Mouse (Mus musculus): Measurements from ENCODE around the gene Cbfa2t3. TPM values are rescaled to one million over a fixed set of nuclear protein-coding genes. Genes with fewer than 3 reads are reported as not detected.
A peak's percentile ranks its signal among the peaks of the same experiment; 100 is the strongest.

Gene Cbfa2t3
- 10.4 and 11.5 TPM in 2 replicates for polyA plus RNA-seq (2014; fragmentation: Nextera tagmentation; extraction: Ambion mirVana)

DNA sequence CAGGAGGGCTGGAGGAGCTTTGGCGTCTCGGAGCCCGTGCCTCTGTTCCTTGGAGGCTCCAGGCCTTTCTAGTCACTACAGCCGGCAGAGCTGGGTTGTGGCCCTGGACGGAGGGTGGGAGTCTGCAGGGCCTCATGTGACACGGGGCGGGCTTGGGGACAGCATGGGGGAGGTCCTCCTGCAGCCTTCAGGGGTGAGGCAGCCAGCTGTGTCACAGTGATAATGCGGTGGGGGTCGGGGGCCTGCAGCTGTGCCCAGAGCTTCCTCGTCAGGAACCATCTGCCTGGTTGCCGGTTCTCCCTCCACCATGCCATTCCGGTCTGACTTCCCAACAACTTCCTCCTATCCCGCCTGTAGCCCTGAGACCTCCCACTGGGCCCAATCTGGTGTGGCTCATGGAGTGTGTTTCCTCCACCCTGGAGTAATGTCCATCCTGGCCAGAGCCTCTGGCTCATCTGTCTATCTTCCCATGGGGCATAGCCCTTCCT, at the start of gene Cbfa2t3:
Gene Cbfa2t3, minus strand, starts transcription at position 105 of the 488 bp plus-strand sequence.
- Histone ChIP-seq H3K27me3 (replicated peaks; ENCODE audit: control insufficient read depth, insufficient read depth, low read length) (0 out of 2 replicates have a peak, but pooled peaks cover 2% of the 10 kb centered on the region), H3K27ac (ENCODE audit: low read depth, low read length) (0 out of 2 replicates have a peak within 1 kb of the TSS, but pooled peaks have one; percentile 5), H3K4me1 (ENCODE audit: control insufficient read depth, insufficient read depth, low read length) (no peaks in the 10 kb centered on the region), H3K9ac (ENCODE audit: low read length) (no peak within 1 kb of the TSS), H3K4me2 (ENCODE audit: low read length) (no peak within 1 kb of the TSS), H3K4me3 (ENCODE audit: low read depth, low read length) (no peak within 1 kb of the TSS), H3K9me3 (replicated peaks; ENCODE audit: control insufficient read depth, low read length) (no peaks in the 10 kb centered on the region), H3K36me3 (ENCODE audit: control insufficient read depth, insufficient read depth, low read length) (no peaks in the 10 kb centered on the region)
- 57% methylated on average over 13 of the region's 13 CpGs for WGBS
- ATAC-seq (no peak), DNase-seq (ENCODE audit: low spot score) (no peak)

GRCm38 (mm10) chr8:122747825-122748224, 48.9 kb upstream of the Cbfa2t3 start:
- WGBS: 75% methylated on average over 1 of the region's 1 CpGs
- Histone ChIP-seq H3K4me3 (ENCODE audit: low read depth, low read length) (no peak overlapping the region), H3K27me3 (replicated peaks; ENCODE audit: control insufficient read depth, insufficient read depth, low read length) (no peaks in the 10 kb centered on the region), H3K9ac (ENCODE audit: low read length) (no peak overlapping the region), H3K36me3 (ENCODE audit: control insufficient read depth, insufficient read depth, low read length) (no peaks in the 10 kb centered on the region), H3K27ac (ENCODE audit: low read depth, low read length) (no peak overlapping the region), H3K4me1 (ENCODE audit: control insufficient read depth, insufficient read depth, low read length) (peaks cover 85% of the 10 kb centered on the region), H3K9me3 (replicated peaks; ENCODE audit: control insufficient read depth, low read length) (no peaks in the 10 kb centered on the region), H3K4me2 (ENCODE audit: low read length) (no peak overlapping the region)
- ATAC-seq (no peak), DNase-seq (ENCODE audit: low spot score) (no peak)

DNA sequence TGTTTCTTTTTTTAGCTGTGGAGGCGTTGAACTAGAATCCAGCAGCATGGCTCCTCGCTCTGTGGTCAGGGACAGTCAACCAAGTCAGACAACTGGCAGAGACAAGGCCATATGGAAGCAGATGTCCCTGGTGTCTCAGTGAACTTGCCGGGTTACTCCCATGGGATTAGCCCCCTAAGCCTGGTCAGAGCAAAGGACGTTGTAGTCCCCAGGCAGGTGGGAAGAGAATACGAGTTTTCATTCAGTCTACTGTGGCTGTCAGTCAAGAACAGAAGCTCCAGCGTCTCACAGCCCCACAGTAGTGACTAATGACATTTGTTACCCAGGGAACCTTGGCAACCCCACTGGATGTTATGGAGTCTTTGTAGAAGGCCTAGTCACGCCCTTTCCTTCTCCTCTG, 47.5 kb upstream of the Cbfa2t3 start:
- Histone ChIP-seq H3K4me1 (ENCODE audit: control insufficient read depth, insufficient read depth, low read length) (peaks cover 86% of the 10 kb centered on the region), H3K9me3 (replicated peaks; ENCODE audit: control insufficient read depth, low read length) (no peaks in the 10 kb centered on the region), H3K36me3 (ENCODE audit: control insufficient read depth, insufficient read depth, low read length) (no peaks in the 10 kb centered on the region), H3K9ac (ENCODE audit: low read length) (no peak overlapping the region), H3K4me3 (ENCODE audit: low read depth, low read length) (no peak overlapping the region), H3K27me3 (replicated peaks; ENCODE audit: control insufficient read depth, insufficient read depth, low read length) (no peaks in the 10 kb centered on the region), H3K4me2 (ENCODE audit: low read length) (no peak overlapping the region), H3K27ac (ENCODE audit: low read depth, low read length) (peak overlapping the region; percentile 98)
- no peak for ATAC-seq
- 44% methylated on average over 7 of the region's 7 CpGs for WGBS
- no peak for DNase-seq (ENCODE audit: low spot score)

GRCm38 (mm10) chr8:122745750-122746275, 46.9 kb upstream of the Cbfa2t3 start:
- 3% methylated on average over 16 of the region's 16 CpGs for WGBS
- Histone ChIP-seq H3K4me3 (ENCODE audit: low read depth, low read length) (no peak overlapping the region), H3K27ac (ENCODE audit: low read depth, low read length) (peak overlapping the region; percentile 98), H3K27me3 (replicated peaks; ENCODE audit: control insufficient read depth, insufficient read depth, low read length) (no peaks in the 10 kb centered on the region), H3K4me2 (ENCODE audit: low read length) (peak overlapping the region; percentile 43), H3K9me3 (replicated peaks; ENCODE audit: control insufficient read depth, low read length) (no peaks in the 10 kb centered on the region), H3K9ac (ENCODE audit: low read length) (peak overlapping the region; percentile 49), H3K36me3 (ENCODE audit: control insufficient read depth, insufficient read depth, low read length) (no peaks in the 10 kb centered on the region), H3K4me1 (ENCODE audit: control insufficient read depth, insufficient read depth, low read length) (peaks cover 82% of the 10 kb centered on the region)
- DNase-seq (ENCODE audit: low spot score): peak; percentile 85
- peak; percentile 78 for ATAC-seq

DNA sequence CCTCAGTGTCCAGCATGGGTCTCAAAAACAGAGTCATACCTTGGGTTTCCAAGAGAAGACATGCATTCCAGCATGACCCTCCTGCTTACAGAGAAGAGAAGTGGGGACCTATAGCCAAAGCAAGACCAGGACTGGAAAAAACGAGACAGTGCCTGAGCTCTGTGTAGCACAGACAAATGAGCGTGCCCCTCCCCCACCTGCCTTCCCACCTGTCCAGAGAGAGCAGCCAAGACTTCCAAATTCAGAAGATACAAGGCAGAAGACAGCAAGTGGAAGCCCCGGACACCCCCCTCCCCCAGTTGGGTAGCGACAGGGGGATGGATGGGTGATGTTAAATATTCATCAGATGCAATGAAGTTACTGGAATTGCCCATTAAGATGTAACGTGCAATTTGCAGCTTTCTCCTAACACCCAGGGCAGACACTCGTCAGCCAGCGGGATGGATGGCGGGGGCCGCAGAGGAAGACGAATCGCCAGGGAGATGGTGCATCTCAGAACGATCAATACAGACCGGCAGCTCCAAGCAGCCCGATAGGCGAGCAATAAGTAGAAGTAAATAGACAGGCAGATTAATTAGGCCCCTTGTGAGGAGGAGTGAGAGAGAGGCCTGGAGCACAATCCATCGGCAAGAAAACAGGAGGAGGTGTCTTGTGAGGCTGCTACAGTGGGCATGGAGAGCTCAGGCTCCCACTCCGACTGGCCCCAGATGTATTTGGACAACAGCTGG, 46.3 kb upstream of the Cbfa2t3 start:
- H3K4me1 ChIP-seq (ENCODE audit: control insufficient read depth, insufficient read depth, low read length): peaks cover 75% of the 10 kb centered on the region
- peak overlapping the region; percentile 98 for H3K27ac ChIP-seq (ENCODE audit: low read depth, low read length)
- no peak overlapping the region for H3K4me3 ChIP-seq (ENCODE audit: low read depth, low read length)
- H3K9ac ChIP-seq (ENCODE audit: low read length): peak overlapping the region; percentile 49
- DNase-seq (ENCODE audit: low spot score) (peak; percentile 64), ATAC-seq (peak; percentile 14)
- WGBS: 13% methylated on average over 17 of the region's 17 CpGs
- no peaks in the 10 kb centered on the region for H3K27me3 ChIP-seq (replicated peaks; ENCODE audit: control insufficient read depth, insufficient read depth, low read length)
- H3K4me2 ChIP-seq (ENCODE audit: low read length): peak overlapping the region; percentile 43
- no peaks in the 10 kb centered on the region for H3K9me3 ChIP-seq (replicated peaks; ENCODE audit: control insufficient read depth, low read length)
- H3K36me3 ChIP-seq (ENCODE audit: control insufficient read depth, insufficient read depth, low read length): no peaks in the 10 kb centered on the region

GRCm38 (mm10) chr8:122742471-122742870, 43.6 kb upstream of the Cbfa2t3 start:
- H3K27me3 ChIP-seq (replicated peaks; ENCODE audit: control insufficient read depth, insufficient read depth, low read length): no peaks in the 10 kb centered on the region
- H3K4me3 ChIP-seq (ENCODE audit: low read depth, low read length): no peak overlapping the region
- H3K36me3 ChIP-seq (ENCODE audit: control insufficient read depth, insufficient read depth, low read length): no peaks in the 10 kb centered on the region
- WGBS: under 1% methylated on average over 19 of the region's 19 CpGs
- H3K4me2 ChIP-seq (ENCODE audit: low read length): peak overlapping the region; percentile 39
- H3K27ac ChIP-seq (ENCODE audit: low read depth, low read length): peak overlapping the region; percentile 93
- DNase-seq (ENCODE audit: low spot score) (peak; percentile 91), ATAC-seq (peak; percentile 65)
- H3K9me3 ChIP-seq (replicated peaks; ENCODE audit: control insufficient read depth, low read length): no peaks in the 10 kb centered on the region
- peaks cover 82% of the 10 kb centered on the region for H3K4me1 ChIP-seq (ENCODE audit: control insufficient read depth, insufficient read depth, low read length)
- H3K9ac ChIP-seq (ENCODE audit: low read length): peak overlapping the region; percentile 17; the same call in 1 of the 2 replicates

- WGBS: 21% methylated on average over 11 of the region's 11 CpGs
Measured at GRCm38 (mm10) chr8:122739102-122739725, 40.3 kb upstream of the Cbfa2t3 start.

DNA sequence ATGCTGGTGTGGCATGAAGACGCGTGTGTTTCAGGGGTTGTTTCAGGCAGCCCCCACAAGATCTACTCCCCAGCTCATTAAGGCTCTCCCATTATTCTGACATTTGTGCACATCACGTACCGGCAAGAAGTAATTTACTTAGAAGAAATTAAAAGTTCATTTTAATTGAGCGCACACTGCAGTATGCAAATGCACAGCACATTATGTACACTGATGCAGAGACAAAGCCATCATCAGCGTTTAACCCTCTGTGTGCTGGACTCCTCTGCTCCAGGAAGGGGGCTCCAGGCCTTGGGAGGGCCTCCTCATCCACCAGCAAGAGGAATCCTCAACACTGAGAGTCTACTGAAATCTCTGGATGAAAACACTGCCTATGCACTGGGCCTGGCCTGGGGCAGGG, 39.0 kb upstream of the Cbfa2t3 start:
- Histone ChIP-seq H3K4me3 (ENCODE audit: low read depth, low read length) (no peak overlapping the region), H3K27me3 (replicated peaks; ENCODE audit: control insufficient read depth, insufficient read depth, low read length) (no peaks in the 10 kb centered on the region), H3K4me2 (ENCODE audit: low read length) (no peak overlapping the region), H3K9me3 (replicated peaks; ENCODE audit: control insufficient read depth, low read length) (no peaks in the 10 kb centered on the region), H3K36me3 (ENCODE audit: control insufficient read depth, insufficient read depth, low read length) (no peaks in the 10 kb centered on the region), H3K4me1 (ENCODE audit: control insufficient read depth, insufficient read depth, low read length) (peaks cover 62% of the 10 kb centered on the region), H3K9ac (ENCODE audit: low read length) (no peak overlapping the region), H3K27ac (ENCODE audit: low read depth, low read length) (peak overlapping the region; percentile 76)
- peak; percentile 37 for ATAC-seq
- DNase-seq (ENCODE audit: low spot score): peak; percentile 72
- WGBS: 21% methylated on average over 6 of the region's 6 CpGs

More at GRCm38 (mm10) chr8:122739102-122739725, 40.3 kb upstream of the Cbfa2t3 start:
- Histone ChIP-seq H3K4me3 (ENCODE audit: low read depth, low read length) (no peak overlapping the region), H3K36me3 (ENCODE audit: control insufficient read depth, insufficient read depth, low read length) (no peaks in the 10 kb centered on the region), H3K27me3 (replicated peaks; ENCODE audit: control insufficient read depth, insufficient read depth, low read length) (no peaks in the 10 kb centered on the region), H3K27ac (ENCODE audit: low read depth, low read length) (peak overlapping the region; percentile 76), H3K9ac (ENCODE audit: low read length) (0 out of 2 replicates have a peak overlapping the region, but pooled peaks have one; percentile 29), H3K9me3 (replicated peaks; ENCODE audit: control insufficient read depth, low read length) (no peaks in the 10 kb centered on the region), H3K4me2 (ENCODE audit: low read length) (no peak overlapping the region), H3K4me1 (ENCODE audit: control insufficient read depth, insufficient read depth, low read length) (peaks cover 72% of the 10 kb centered on the region)
- DNase-seq (ENCODE audit: low spot score) (peak; percentile 51), ATAC-seq (no peak)

Data from forebrain, embryonic 14.5 days (tissue).